Mouse (Mus musculus) forebrain, embryonic 13.5 days (tissue): ENCODE measurements around the gene Lipc. TPM values are rescaled to one million over a fixed set of nuclear protein-coding genes. Genes with fewer than 3 reads are reported as not detected.
A peak's percentile ranks its signal among the peaks of the same experiment; 100 is the strongest.

Source experiments
- ATAC-seq: fragments of 200-750 bp; cut with Nextera tagmentation; 2 replicates; pipeline ENCODE4 v1.8.0; 2017
- H3K27ac ChIP-seq: fragments of 300-500 bp; sonication (generic); 2 replicates; pipeline ENCODE4 v1.5.1; 2015; ENCODE audit warnings: inconsistent platforms, mild to moderate bottlenecking, moderate library complexity
- H3K27me3 ChIP-seq: fragments of 300-500 bp; sonication (generic); 2 replicates; pipeline ENCODE4 v1.6.1; 2015; ENCODE audit warnings: mild to moderate bottlenecking, inconsistent platforms
- H3K36me3 ChIP-seq: fragments of 300-500 bp; sonication (generic); 2 replicates; pipeline ENCODE4 v1.6.1; 2015; ENCODE audit warnings: mild to moderate bottlenecking, inconsistent platforms; ENCODE audit not compliant: poor library complexity, severe bottlenecking
- H3K4me1 ChIP-seq: fragments of 300-500 bp; sonication (generic); 2 replicates; pipeline ENCODE4 v1.6.1; 2015; ENCODE audit warnings: inconsistent platforms
- H3K4me2 ChIP-seq: fragments of 300-500 bp; sonication (generic); 2 replicates; pipeline ENCODE4 v1.6.1; 2015; ENCODE audit warnings: inconsistent platforms, mild to moderate bottlenecking, moderate library complexity
- H3K4me3 ChIP-seq: fragments of 300-500 bp; sonication (generic); 2 replicates; pipeline ENCODE4 v1.5.1; 2015; ENCODE audit warnings: mild to moderate bottlenecking, inconsistent platforms
- H3K9ac ChIP-seq: fragments of 300-500 bp; sonication (generic); 2 replicates; pipeline ENCODE4 v1.6.1; 2015; ENCODE audit warnings: mild to moderate bottlenecking, inconsistent platforms
- H3K9me3 ChIP-seq: fragments of 300-500 bp; sonication (generic); replicated peaks from 2 replicates; pipeline ENCODE4 v1.6.1; 2016; ENCODE audit warnings: inconsistent platforms
- WGBS: fragments of 180-500 bp; shearing (Covaris S2); methylation state at CpG from one replicate; pipeline ENCODE4 v1.1.7; 2015; 5-methylcytosine and 5-hydroxymethylcytosine counted together
- polyA plus RNA-seq: library from polyadenylated mRNA; unstranded; fragments of >200 nt; fragmentation: Nextera tagmentation; extraction: Ambion mirVana; gene quantifications from 2 replicates; pipeline ENCODE4 v1.2.1, GENCODE M21; 2015

The Lipc gene
- polyA plus RNA-seq, 1 experiment from 2014 or later: not detected

DNA sequence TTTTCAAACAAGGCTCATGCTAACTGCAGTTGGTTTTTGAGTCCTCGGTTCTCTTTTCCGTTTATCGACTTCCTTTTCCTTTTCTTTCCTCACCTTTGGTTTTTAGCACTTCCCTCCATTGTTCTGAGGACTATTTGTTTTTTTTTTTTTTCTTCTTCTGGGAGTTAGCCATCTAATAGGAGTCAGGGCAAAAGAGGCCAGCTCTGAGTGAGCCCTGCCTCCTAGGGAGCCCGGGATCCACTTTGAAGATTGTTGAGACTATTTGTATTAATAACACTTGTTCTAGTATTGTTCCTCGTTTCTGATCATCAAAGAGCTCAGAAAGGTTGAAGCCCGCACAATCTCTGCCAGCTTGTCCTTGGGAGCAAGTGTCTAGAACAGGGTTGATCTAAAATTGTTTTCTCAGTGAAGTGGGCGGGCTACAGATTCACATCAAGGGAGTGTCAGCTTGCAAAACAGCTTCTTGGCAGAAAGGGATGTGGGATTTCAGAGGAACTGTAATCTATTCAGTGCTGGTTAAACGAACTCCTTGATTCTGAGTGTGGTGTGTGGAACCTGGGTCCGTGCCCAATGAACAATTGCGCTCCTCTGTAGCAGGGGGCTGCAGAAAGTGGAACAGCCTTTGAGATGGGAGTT, 103.8 kb downstream of the Lipc start:
- no peaks in the 10 kb centered on the region for H3K36me3 ChIP-seq
- H3K9me3 ChIP-seq: no peaks in the 10 kb centered on the region
- 0 out of 2 replicates have a peak, but pooled peaks have one; percentile 33 for ATAC-seq
- no peaks in the 10 kb centered on the region for H3K27me3 ChIP-seq
- no peak overlapping the region for H3K4me3 ChIP-seq
- no peak overlapping the region for H3K27ac ChIP-seq
- H3K9ac ChIP-seq: no peak overlapping the region
- WGBS: 53% methylated on average over 10 of the region's 10 CpGs
- H3K4me2 ChIP-seq: no peak overlapping the region
- peaks cover 15% of the 10 kb centered on the region for H3K4me1 ChIP-seq

DNA sequence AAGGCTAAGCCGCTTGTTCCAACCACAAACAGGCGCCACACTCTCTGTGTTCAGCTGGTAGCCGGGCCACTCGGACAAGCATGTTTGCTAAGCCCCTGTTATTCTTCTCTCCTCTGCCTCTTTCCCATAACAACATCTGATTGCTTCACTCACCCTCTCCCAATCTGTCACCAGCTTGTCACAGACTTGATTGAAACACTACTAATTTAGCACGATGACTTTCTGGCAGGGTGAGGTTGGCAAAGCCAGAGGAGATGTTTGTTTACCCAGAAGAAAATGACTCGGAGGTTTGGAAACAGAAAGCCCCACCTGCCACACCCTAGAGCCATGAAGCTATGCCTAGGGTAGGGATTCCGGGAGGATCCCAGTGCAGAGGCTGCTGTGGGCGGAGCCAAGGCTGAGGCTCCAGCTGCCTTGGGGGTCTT, 104.4 kb downstream of the Lipc start:
- no peaks in the 10 kb centered on the region for H3K36me3 ChIP-seq
- 41% methylated on average over 8 of the region's 8 CpGs for WGBS
- H3K9me3 ChIP-seq: no peaks in the 10 kb centered on the region
- no peaks in the 10 kb centered on the region for H3K27me3 ChIP-seq
- no peak overlapping the region for H3K4me3 ChIP-seq
- peak; percentile 45; the same call in 1 of the 2 replicates for ATAC-seq
- peaks cover 15% of the 10 kb centered on the region for H3K4me1 ChIP-seq
- no peak overlapping the region for H3K9ac ChIP-seq
- no peak overlapping the region for H3K27ac ChIP-seq
- peak overlapping the region; percentile 5; the same call in 1 of the 2 replicates for H3K4me2 ChIP-seq

DNA sequence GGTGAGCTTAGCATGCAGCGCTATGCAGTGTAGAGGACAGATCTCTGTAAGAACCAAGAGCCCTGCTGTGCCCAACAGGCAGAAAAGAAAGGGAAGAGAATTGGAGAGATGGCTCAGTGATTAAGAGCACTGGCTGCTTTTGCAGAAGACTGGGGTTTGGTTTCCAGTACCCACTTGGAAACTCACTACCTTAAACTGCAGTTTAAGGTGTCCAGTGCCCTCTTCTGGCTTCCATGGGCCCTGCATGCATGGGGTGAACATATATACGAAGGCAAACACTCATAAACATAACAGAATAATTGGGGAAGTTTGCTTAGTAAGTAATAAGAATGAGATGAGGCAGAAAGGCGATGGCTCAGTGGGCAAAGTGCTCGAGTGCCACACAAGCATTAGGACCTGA, 108.8 kb downstream of the Lipc start:
- Histone ChIP-seq H3K4me1 (peaks cover 9% of the 10 kb centered on the region), H3K4me3 (no peak overlapping the region), H3K27ac (no peak overlapping the region), H3K9me3 (no peaks in the 10 kb centered on the region), H3K4me2 (no peak overlapping the region), H3K9ac (no peak overlapping the region), H3K27me3 (no peaks in the 10 kb centered on the region), H3K36me3 (no peaks in the 10 kb centered on the region)
- WGBS: 89% methylated on average over 4 of the region's 4 CpGs
- ATAC-seq: no peak

- Histone ChIP-seq H3K36me3 (no peaks in the 10 kb centered on the region), H3K4me3 (no peak overlapping the region), H3K9me3 (no peaks in the 10 kb centered on the region), H3K4me1 (peaks cover 2% of the 10 kb centered on the region; the same call in 1 of the 2 replicates), H3K27me3 (no peaks in the 10 kb centered on the region), H3K27ac (no peak overlapping the region), H3K9ac (no peak overlapping the region), H3K4me2 (no peak overlapping the region)
- 86% methylated on average over 5 of the region's 6 CpGs for WGBS
- ATAC-seq: no peak
These were observed 109.6 kb downstream of the Lipc start for GRCm38 (mm10) chr9:70842300-70842941.

DNA sequence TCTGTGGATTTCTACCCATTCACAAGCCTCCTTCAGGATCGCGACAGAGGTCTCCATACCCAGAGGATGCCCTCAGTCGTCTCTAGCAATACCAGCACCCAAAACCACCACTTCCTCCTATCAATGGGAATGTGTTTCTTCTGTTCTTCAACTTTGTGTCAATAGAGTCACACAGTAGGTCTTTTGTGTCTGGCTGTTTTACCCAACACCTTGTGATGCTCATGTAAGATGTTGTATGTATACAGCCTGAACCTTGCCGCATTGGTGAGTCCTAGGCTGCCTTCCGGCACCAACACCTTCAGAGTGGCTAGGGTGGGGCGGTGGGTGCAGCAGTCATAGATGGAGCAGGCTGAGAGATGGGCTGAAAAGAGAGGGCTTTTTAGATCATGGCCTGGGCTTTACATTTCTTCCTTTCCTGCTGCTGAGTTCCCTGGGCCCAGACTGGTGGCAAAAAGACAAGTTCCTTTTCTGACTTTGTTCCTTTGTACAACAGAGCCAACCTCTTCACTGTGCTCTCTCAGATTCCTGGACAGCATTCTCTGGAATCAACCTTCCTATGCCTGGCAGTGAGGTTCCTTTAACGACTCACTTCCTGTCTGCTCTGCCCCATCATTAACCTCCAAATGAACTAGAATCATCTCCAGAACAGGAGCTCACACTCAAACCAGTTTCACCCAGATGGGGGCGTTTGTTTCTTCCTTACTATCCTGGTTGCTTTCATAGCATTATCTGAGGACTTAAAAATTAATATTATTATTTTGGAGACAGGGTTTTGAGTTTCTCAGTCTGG, 110.4 kb downstream of the Lipc start:
- Histone ChIP-seq H3K9me3 (no peaks in the 10 kb centered on the region), H3K9ac (no peak overlapping the region), H3K4me2 (no peak overlapping the region), H3K27me3 (no peaks in the 10 kb centered on the region), H3K4me3 (no peak overlapping the region), H3K4me1 (no peaks in the 10 kb centered on the region), H3K36me3 (no peaks in the 10 kb centered on the region), H3K27ac (no peak overlapping the region)
- 90% methylated on average over 8 of the region's 8 CpGs for WGBS
- ATAC-seq: no peak

GRCm38 (mm10) chr9:70840861-70841341, 111.1 kb downstream of the Lipc start:
- no peak overlapping the region for H3K9ac ChIP-seq
- H3K36me3 ChIP-seq: no peaks in the 10 kb centered on the region
- no peak overlapping the region for H3K4me2 ChIP-seq
- H3K27me3 ChIP-seq: no peaks in the 10 kb centered on the region
- 68% methylated on average over 6 of the region's 6 CpGs for WGBS
- no peak for ATAC-seq
- H3K9me3 ChIP-seq: no peaks in the 10 kb centered on the region
- no peak overlapping the region for H3K27ac ChIP-seq
- no peaks in the 10 kb centered on the region for H3K4me1 ChIP-seq
- no peak overlapping the region for H3K4me3 ChIP-seq

DNA sequence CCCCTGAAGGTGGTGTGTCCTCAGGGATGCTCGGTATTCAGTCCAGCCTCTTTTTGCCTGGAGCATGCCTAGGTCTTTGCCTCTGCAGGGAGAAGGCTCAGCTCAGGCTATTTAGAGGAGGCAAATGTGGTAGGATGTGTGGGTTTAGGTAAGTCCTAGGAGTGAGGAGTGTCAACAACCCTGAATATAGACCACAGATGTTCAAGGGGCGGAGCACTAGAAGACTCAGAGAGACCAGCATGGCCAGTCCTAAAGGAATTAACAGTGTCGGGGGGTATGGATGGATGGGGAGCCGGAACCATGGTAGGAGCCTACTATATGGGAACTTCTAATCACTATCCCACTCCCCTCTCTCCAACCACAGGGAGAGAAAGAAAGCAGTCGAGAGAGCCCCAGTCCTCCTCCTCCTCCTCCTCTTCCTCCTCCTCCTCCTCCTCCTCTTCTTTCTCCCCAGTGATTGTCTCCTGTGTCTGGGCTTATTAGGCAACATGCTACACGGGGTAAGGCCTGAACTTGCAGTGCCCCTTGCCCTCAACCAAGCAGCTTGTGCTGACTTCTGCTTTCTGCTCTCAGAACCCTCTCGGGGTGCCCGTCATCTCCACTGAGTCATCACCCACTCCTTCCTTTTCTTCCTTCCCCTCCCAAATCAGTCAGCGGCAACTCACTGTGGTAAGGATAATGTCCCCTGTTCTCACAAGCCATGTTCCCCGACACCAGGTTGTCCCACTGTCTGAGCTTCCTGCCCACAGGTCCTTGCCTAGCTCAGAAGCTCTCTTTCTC, 113.7 kb downstream of the Lipc start:
- Histone ChIP-seq H3K27me3 (no peaks in the 10 kb centered on the region), H3K27ac (no peak overlapping the region), H3K4me1 (no peaks in the 10 kb centered on the region), H3K4me2 (no peak overlapping the region), H3K36me3 (no peaks in the 10 kb centered on the region), H3K4me3 (no peak overlapping the region), H3K9ac (no peak overlapping the region), H3K9me3 (no peaks in the 10 kb centered on the region)
- no peak for ATAC-seq
- WGBS: 84% methylated on average over 10 of the region's 10 CpGs

DNA sequence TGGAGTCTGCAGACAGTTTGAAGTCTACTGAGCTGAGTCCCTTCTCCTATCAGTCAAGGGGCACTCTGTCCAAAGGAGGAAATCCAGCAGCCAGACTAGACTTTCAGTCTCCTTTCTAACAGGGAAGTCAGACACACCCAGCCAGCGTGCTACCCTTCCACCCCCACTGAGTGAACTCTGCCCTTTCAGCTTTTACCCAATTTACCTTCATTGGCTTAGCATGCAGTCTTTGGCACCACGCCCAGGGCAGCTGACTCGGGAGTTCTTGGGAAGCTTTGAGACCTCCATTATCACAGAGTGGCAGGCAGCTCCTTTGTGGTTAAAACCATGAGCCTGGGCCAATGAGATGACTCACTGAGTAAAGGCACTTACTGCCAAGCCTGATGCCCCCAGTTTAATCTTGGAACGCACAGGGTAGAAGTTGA, 117.3 kb downstream of the Lipc start:
- Histone ChIP-seq H3K36me3 (no peaks in the 10 kb centered on the region), H3K9me3 (no peaks in the 10 kb centered on the region), H3K27ac (no peak overlapping the region), H3K27me3 (no peaks in the 10 kb centered on the region), H3K4me2 (no peak overlapping the region), H3K4me3 (no peak overlapping the region), H3K9ac (no peak overlapping the region), H3K4me1 (no peaks in the 10 kb centered on the region)
- WGBS: 46% methylated on average over 4 of the region's 4 CpGs
- no peak for ATAC-seq

GRCm38 (mm10) chr9:70834217-70834616, 117.8 kb downstream of the Lipc start:
- no peak for ATAC-seq
- Histone ChIP-seq H3K27me3 (no peaks in the 10 kb centered on the region), H3K9me3 (no peaks in the 10 kb centered on the region), H3K9ac (no peak overlapping the region), H3K4me2 (no peak overlapping the region), H3K27ac (no peak overlapping the region), H3K4me3 (no peak overlapping the region), H3K36me3 (no peaks in the 10 kb centered on the region), H3K4me1 (no peaks in the 10 kb centered on the region)
- 91% methylated on average over 3 of the region's 3 CpGs for WGBS

- no peaks in the 10 kb centered on the region for H3K4me1 ChIP-seq
- ATAC-seq: no peak
- no peak overlapping the region for H3K9ac ChIP-seq
- no peaks in the 10 kb centered on the region for H3K9me3 ChIP-seq
- no peaks in the 10 kb centered on the region for H3K27me3 ChIP-seq
- H3K36me3 ChIP-seq: no peaks in the 10 kb centered on the region
- no peak overlapping the region for H3K27ac ChIP-seq
- no peak overlapping the region for H3K4me3 ChIP-seq
- no peak overlapping the region for H3K4me2 ChIP-seq
- WGBS: 87% methylated on average over 6 of the region's 6 CpGs
These were observed 118.7 kb downstream of the Lipc start for GRCm38 (mm10) chr9:70833111-70833908.

GRCm38 (mm10) chr9:70832231-70832630, 119.8 kb downstream of the Lipc start:
- Histone ChIP-seq H3K4me1 (no peaks in the 10 kb centered on the region), H3K36me3 (no peaks in the 10 kb centered on the region), H3K27me3 (no peaks in the 10 kb centered on the region), H3K4me3 (no peak overlapping the region), H3K9ac (no peak overlapping the region), H3K4me2 (no peak overlapping the region), H3K9me3 (no peaks in the 10 kb centered on the region), H3K27ac (no peak overlapping the region)
- WGBS: 91% methylated on average over 7 of the region's 7 CpGs
- no peak for ATAC-seq
